Mouse (Mus musculus): ENCODE measurements at regions not wholly inside any gene's neighbourhood (a gene's known extent, or its start where the extent isn't known, plus 50 kb on each side); places are given as distances from the start of the nearest gene placed in this dataset.
"Not testable (repeated sequence)": the region's sequence is repeated elsewhere in the genome, so short reads cannot be mapped to it uniquely, and the experiment has no call there.

GRCm38 (mm10) chr19:19750069-19750599, 639.1 kb upstream of the Rorb start:
- not testable (repeated sequence) for DNase-seq (ENCODE audit: low spot score)

GRCm38 (mm10) chr19:19747821-19748488, 637.0 kb upstream of the Rorb start:
- no peak for DNase-seq (ENCODE audit: low spot score)

- no peak for DNase-seq (ENCODE audit: low spot score)
Measured at GRCm38 (mm10) chr19:19719939-19720338, 608.9 kb upstream of the Rorb start.

All from ovary, postnatal 14 days (tissue).